Mouse (Mus musculus): ENCODE results near the gene Olfr1443.
"Not testable (repeated sequence)": the region's sequence is repeated elsewhere in the genome, so short reads cannot be mapped to it uniquely, and the experiment has no call there.

The Olfr1443 gene

GRCm38 (mm10) chr19:12677812-12678211, at the start of gene Olfr1443:
Olfr1443 (plus strand) TSS chr19:12678112.
- no peak for DNase-seq

- DNase-seq = no peak
These were observed 44.7 kb upstream of the Olfr1443 start, which contains the start of gene Glyat for GRCm38 (mm10) chr19:12633176-12633575. Glyat (plus strand) TSS chr19:12633308.

- no peak for DNase-seq
These were observed 43.7 kb upstream of the Olfr1443 start for GRCm38 (mm10) chr19:12634259-12634658.

GRCm38 (mm10) chr19:12634963-12635362, 42.9 kb upstream of the Olfr1443 start:
- no peak for DNase-seq

- DNase-seq = no peak
These were observed 41.0 kb upstream of the Olfr1443 start for GRCm38 (mm10) chr19:12636863-12637262.

- no peak for DNase-seq
These were observed 39.9 kb upstream of the Olfr1443 start for GRCm38 (mm10) chr19:12638049-12638448.

GRCm38 (mm10) chr19:12649511-12649910, 28.4 kb upstream of the Olfr1443 start:
- DNase-seq = no peak

GRCm38 (mm10) chr19:12666156-12666555, 11.8 kb upstream of the Olfr1443 start:
- no peak for DNase-seq

GRCm38 (mm10) chr19:12668601-12669000, 9.3 kb upstream of the Olfr1443 start:
- not testable (repeated sequence) for DNase-seq

GRCm38 (mm10) chr19:12670139-12670538, 7.8 kb upstream of the Olfr1443 start, which contains the start of gene Olfr1442:
Olfr1442 (plus strand) TSS chr19:12670439.
- DNase-seq = no peak

- no peak for DNase-seq
These were observed 6.9 kb upstream of the Olfr1443 start for GRCm38 (mm10) chr19:12671051-12671450.

GRCm38 (mm10) chr19:12684638-12685037, 6.7 kb downstream of the Olfr1443 start:
- no peak for DNase-seq

- no peak for DNase-seq
These were observed 7.3 kb downstream of the Olfr1443 start for GRCm38 (mm10) chr19:12685231-12685630.

- DNase-seq = no peak
These were observed 17.7 kb downstream of the Olfr1443 start, which contains the start of gene Keg1 for GRCm38 (mm10) chr19:12695590-12695989. Keg1 (plus strand) TSS chr19:12695786.

- no peak for DNase-seq
These were observed 18.3 kb downstream of the Olfr1443 start for GRCm38 (mm10) chr19:12696221-12696620.

GRCm38 (mm10) chr19:12708458-12708857, 30.5 kb downstream of the Olfr1443 start:
- no peak for DNase-seq

- DNase-seq = no peak
These were observed 31.1 kb downstream of the Olfr1443 start for GRCm38 (mm10) chr19:12708986-12709385.

- no peak for DNase-seq
These were observed 41.3 kb downstream of the Olfr1443 start for GRCm38 (mm10) chr19:12719189-12719588.

- no peak for DNase-seq
These were observed 42.6 kb downstream of the Olfr1443 start for GRCm38 (mm10) chr19:12720463-12720862.

GRCm38 (mm10) chr19:12720919-12721318, 43.0 kb downstream of the Olfr1443 start:
- not testable (repeated sequence) for DNase-seq

GRCm38 (mm10) chr19:12721596-12721995, 43.7 kb downstream of the Olfr1443 start:
- not testable (repeated sequence) for DNase-seq

GRCm38 (mm10) chr19:12722308-12722707, 44.4 kb downstream of the Olfr1443 start:
- DNase-seq = peak; percentile 41

GRCm38 (mm10) chr19:12725851-12726250, 47.9 kb downstream of the Olfr1443 start:
- DNase-seq = no peak

GRCm38 (mm10) chr19:12731036-12731435, 53.1 kb downstream of the Olfr1443 start:
- no peak for DNase-seq

GRCm38 (mm10) chr19:12731950-12732349, 54.0 kb downstream of the Olfr1443 start:
- DNase-seq = no peak
